Mouse (Mus musculus): ENCODE measurements around the gene Sit1.

GRCm38 (mm10) chr4:43493846-43494240, 10.3 kb upstream of the Sit1 start:
- TF ChIP-seq CHD2 (IDR thresholded peaks at IDR 0.05; ENCODE audit: low read depth, low read length) = no peak
- no peak for TF ChIP-seq MAFK (IDR thresholded peaks at IDR 0.05; ENCODE audit: insufficient read depth, low read depth, low read length)

Data from ES-E14 (cell line).